Mouse (Mus musculus) brain, embryonic 14.5 days (tissue): ENCODE data around the gene Sfxn1.

Experiments
- CTCF ChIP-seq: fragments of 200-500 bp; IDR thresholded peaks from 2 replicates; pipeline ENCODE4 v1.5.1; 2012; ENCODE audit warnings: inconsistent platforms, mild to moderate bottlenecking, moderate library complexity, borderline replicate concordance; ENCODE audit not compliant: insufficient read depth, insufficient read length; ENCODE audit errors: extremely low read depth
- POLR2A ChIP-seq: fragments of 200-500 bp; IDR thresholded peaks from 2 replicates; pipeline ENCODE4 v1.6.1; 2012; ENCODE audit warnings: mild to moderate bottlenecking, inconsistent platforms, borderline replicate concordance; ENCODE audit not compliant: poor library complexity, insufficient read depth, insufficient read length, severe bottlenecking; ENCODE audit errors: extremely low read depth

- no peak for TF ChIP-seq CTCF
- no peak for TF ChIP-seq POLR2A
These were observed 73.0 kb downstream of the Sfxn1 start for GRCm38 (mm10) chr13:54144624-54145023.
